Mouse (Mus musculus): ENCODE results near the gene Syne1. TPM values are rescaled to one million over a fixed set of nuclear protein-coding genes. Genes with fewer than 3 reads are reported as not detected.

The Syne1 gene
- total and polyA plus RNA-seq, 2 experiments = 9.6 to 26.4 TPM

GRCm38 (mm10) chr10:5520695-5521094 lies 30.6 kb downstream of the Syne1 start:
- DNase-seq (ENCODE audit: extremely low read depth, low read depth, low spot score) = no peak
- Histone ChIP-seq H3K36me3 (ENCODE audit: control insufficient read depth, insufficient read depth, low read length) (no peaks in the 10 kb centered on the region), H3K9ac (ENCODE audit: low read depth, low read length) (no peak overlapping the region), H3K27me3 (ENCODE audit: control insufficient read depth, insufficient read depth, low read length) (no peaks in the 10 kb centered on the region), H3K79me2 (ENCODE audit: control insufficient read depth, insufficient read depth, low read length) (no peaks in the 10 kb centered on the region), H3K27ac (replicated peaks; ENCODE audit: insufficient read depth, low read depth, low read length) (no peak overlapping the region), H3K4me3 (ENCODE audit: insufficient read depth, low read depth, low read length) (no peak overlapping the region), H3K4me1 (ENCODE audit: control insufficient read depth, insufficient read depth, low read length) (0 out of 2 replicates have a peak, but pooled peaks cover 1% of the 10 kb centered on the region)
- 70% methylated on average over 1 of the region's 1 CpGs for WGBS
- no peak for TF ChIP-seq CTCF (IDR thresholded peaks at IDR 0.05; ENCODE audit: low read depth, low read length)
- no peak for TF ChIP-seq POLR2A (IDR thresholded peaks at IDR 0.05; ENCODE audit: extremely low read depth, insufficient read depth, low read length)

- H3K4me3 ChIP-seq (ENCODE audit: insufficient read depth, low read depth, low read length) = no peak overlapping the region
- H3K79me2 ChIP-seq (ENCODE audit: control insufficient read depth, insufficient read depth, low read length) = no peaks in the 10 kb centered on the region
- WGBS = 20% methylated on average over 3 of the region's 3 CpGs
- TF ChIP-seq POLR2A (IDR thresholded peaks at IDR 0.05; ENCODE audit: extremely low read depth, insufficient read depth, low read length) = no peak
- no peak overlapping the region for H3K9ac ChIP-seq (ENCODE audit: low read depth, low read length)
- H3K36me3 ChIP-seq (ENCODE audit: control insufficient read depth, insufficient read depth, low read length) = no peaks in the 10 kb centered on the region
- no peaks in the 10 kb centered on the region for H3K27me3 ChIP-seq (ENCODE audit: control insufficient read depth, insufficient read depth, low read length)
- no peaks in the 10 kb centered on the region; the same call in 1 of the 2 replicates for H3K4me1 ChIP-seq (ENCODE audit: control insufficient read depth, insufficient read depth, low read length)
- no peak for DNase-seq (ENCODE audit: extremely low read depth, low read depth, low spot score)
- H3K27ac ChIP-seq (replicated peaks; ENCODE audit: insufficient read depth, low read depth, low read length) = no peak overlapping the region
Observed at GRCm38 (mm10) chr10:5515330-5515729, 36.0 kb downstream of the Syne1 start.

GRCm38 (mm10) chr10:5514134-5514533 lies 37.1 kb downstream of the Syne1 start:
- 94% methylated on average over 8 of the region's 8 CpGs for WGBS
- Histone ChIP-seq H3K27ac (replicated peaks; ENCODE audit: insufficient read depth, low read depth, low read length) (no peak overlapping the region), H3K9ac (ENCODE audit: low read depth, low read length) (no peak overlapping the region), H3K4me3 (ENCODE audit: insufficient read depth, low read depth, low read length) (no peak overlapping the region), H3K27me3 (ENCODE audit: control insufficient read depth, insufficient read depth, low read length) (no peaks in the 10 kb centered on the region), H3K36me3 (ENCODE audit: control insufficient read depth, insufficient read depth, low read length) (no peaks in the 10 kb centered on the region), H3K79me2 (ENCODE audit: control insufficient read depth, insufficient read depth, low read length) (no peaks in the 10 kb centered on the region), H3K4me1 (ENCODE audit: control insufficient read depth, insufficient read depth, low read length) (no peaks in the 10 kb centered on the region; the same call in 1 of the 2 replicates)
- no peak for TF ChIP-seq CTCF (IDR thresholded peaks at IDR 0.05; ENCODE audit: low read depth, low read length)
- no peak for TF ChIP-seq POLR2A (IDR thresholded peaks at IDR 0.05; ENCODE audit: extremely low read depth, insufficient read depth, low read length)
- DNase-seq (ENCODE audit: extremely low read depth, low read depth, low spot score) = no peak

- no peak for DNase-seq (ENCODE audit: extremely low read depth, low read depth, low spot score)
Observed at GRCm38 (mm10) chr10:5512285-5512684, 39.0 kb downstream of the Syne1 start.

GRCm38 (mm10) chr10:5511403-5511802 lies 39.9 kb downstream of the Syne1 start:
- no peak overlapping the region for H3K4me3 ChIP-seq (ENCODE audit: insufficient read depth, low read depth, low read length)
- no peak overlapping the region for H3K9ac ChIP-seq (ENCODE audit: low read depth, low read length)
- no peaks in the 10 kb centered on the region; the same call in 1 of the 2 replicates for H3K4me1 ChIP-seq (ENCODE audit: control insufficient read depth, insufficient read depth, low read length)
- no peaks in the 10 kb centered on the region for H3K79me2 ChIP-seq (ENCODE audit: control insufficient read depth, insufficient read depth, low read length)
- 55% methylated on average over 3 of the region's 3 CpGs for WGBS
- no peaks in the 10 kb centered on the region for H3K36me3 ChIP-seq (ENCODE audit: control insufficient read depth, insufficient read depth, low read length)
- no peak for TF ChIP-seq POLR2A (IDR thresholded peaks at IDR 0.05; ENCODE audit: extremely low read depth, insufficient read depth, low read length)
- no peak for TF ChIP-seq CTCF (IDR thresholded peaks at IDR 0.05; ENCODE audit: low read depth, low read length)
- H3K27me3 ChIP-seq (ENCODE audit: control insufficient read depth, insufficient read depth, low read length) = no peaks in the 10 kb centered on the region
- H3K27ac ChIP-seq (replicated peaks; ENCODE audit: insufficient read depth, low read depth, low read length) = no peak overlapping the region
- no peak for DNase-seq (ENCODE audit: extremely low read depth, low read depth, low spot score)

More at GRCm38 (mm10) chr10:5512285-5512684, 39.0 kb downstream of the Syne1 start:
- H3K4me1 ChIP-seq (ENCODE audit: control insufficient read depth, insufficient read depth, low read length) = no peaks in the 10 kb centered on the region; the same call in 1 of the 2 replicates
- no peak for TF ChIP-seq POLR2A (IDR thresholded peaks at IDR 0.05; ENCODE audit: extremely low read depth, insufficient read depth, low read length)
- TF ChIP-seq CTCF (IDR thresholded peaks at IDR 0.05; ENCODE audit: low read depth, low read length) = no peak
- H3K4me3 ChIP-seq (ENCODE audit: insufficient read depth, low read depth, low read length) = no peak overlapping the region
- no peaks in the 10 kb centered on the region for H3K27me3 ChIP-seq (ENCODE audit: control insufficient read depth, insufficient read depth, low read length)
- H3K79me2 ChIP-seq (ENCODE audit: control insufficient read depth, insufficient read depth, low read length) = no peaks in the 10 kb centered on the region
- H3K9ac ChIP-seq (ENCODE audit: low read depth, low read length) = no peak overlapping the region
- no peaks in the 10 kb centered on the region for H3K36me3 ChIP-seq (ENCODE audit: control insufficient read depth, insufficient read depth, low read length)
- no peak overlapping the region for H3K27ac ChIP-seq (replicated peaks; ENCODE audit: insufficient read depth, low read depth, low read length)

- no peaks in the 10 kb centered on the region for H3K4me1 ChIP-seq (ENCODE audit: control insufficient read depth, insufficient read depth, low read length)
- H3K4me3 ChIP-seq (ENCODE audit: insufficient read depth, low read depth, low read length) = no peak overlapping the region
- no peak overlapping the region for H3K27ac ChIP-seq (replicated peaks; ENCODE audit: insufficient read depth, low read depth, low read length)
- no peak overlapping the region for H3K9ac ChIP-seq (ENCODE audit: low read depth, low read length)
- DNase-seq (ENCODE audit: extremely low read depth, low read depth, low spot score) = no peak
- H3K36me3 ChIP-seq (ENCODE audit: control insufficient read depth, insufficient read depth, low read length) = no peaks in the 10 kb centered on the region
- 72% methylated on average over 2 of the region's 2 CpGs for WGBS
- TF ChIP-seq CTCF (IDR thresholded peaks at IDR 0.05; ENCODE audit: low read depth, low read length) (no peak), POLR2A (IDR thresholded peaks at IDR 0.05; ENCODE audit: extremely low read depth, insufficient read depth, low read length) (no peak)
- no peaks in the 10 kb centered on the region for H3K79me2 ChIP-seq (ENCODE audit: control insufficient read depth, insufficient read depth, low read length)
- no peaks in the 10 kb centered on the region for H3K27me3 ChIP-seq (ENCODE audit: control insufficient read depth, insufficient read depth, low read length)
Observed at GRCm38 (mm10) chr10:5507478-5507877, 43.8 kb downstream of the Syne1 start.

Data from liver, adult 2 months (tissue).